Mouse (Mus musculus) ovary, postnatal 10 days (tissue): Measurements from ENCODE around the gene Sptlc2.
A peak's percentile ranks its signal among the peaks of the same experiment; 100 is the strongest.
"Not testable (repeated sequence)": the region's sequence is repeated elsewhere in the genome, so short reads cannot be mapped to it uniquely, and the experiment has no call there.

Experiments used
- DNase-seq: peaks from one replicate; pipeline ENCODE4 v3.0.0; 2022; ENCODE audit warnings: low spot score

Sptlc2 gene

DNA sequence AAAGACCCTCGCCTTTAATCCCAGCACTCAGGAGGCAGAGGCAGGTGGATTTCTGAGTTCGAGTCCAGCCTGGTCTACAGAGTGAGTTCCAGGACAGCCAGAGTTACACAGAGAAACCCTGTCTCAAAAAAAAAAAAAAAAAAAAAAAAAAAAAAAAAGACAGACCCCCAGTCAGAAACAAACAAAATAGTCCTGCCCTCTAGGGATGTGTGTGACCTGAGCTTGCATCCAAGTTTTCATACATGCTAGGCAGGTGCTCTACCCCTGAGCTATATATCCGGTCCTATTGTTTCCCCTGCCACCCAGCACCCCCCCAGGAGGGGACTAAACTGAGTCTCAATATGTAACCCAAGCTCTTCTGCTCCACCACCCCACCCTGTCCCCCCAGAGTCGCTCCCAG is 110.9 kb downstream of the Sptlc2 start:
- not testable (repeated sequence) for DNase-seq

DNA sequence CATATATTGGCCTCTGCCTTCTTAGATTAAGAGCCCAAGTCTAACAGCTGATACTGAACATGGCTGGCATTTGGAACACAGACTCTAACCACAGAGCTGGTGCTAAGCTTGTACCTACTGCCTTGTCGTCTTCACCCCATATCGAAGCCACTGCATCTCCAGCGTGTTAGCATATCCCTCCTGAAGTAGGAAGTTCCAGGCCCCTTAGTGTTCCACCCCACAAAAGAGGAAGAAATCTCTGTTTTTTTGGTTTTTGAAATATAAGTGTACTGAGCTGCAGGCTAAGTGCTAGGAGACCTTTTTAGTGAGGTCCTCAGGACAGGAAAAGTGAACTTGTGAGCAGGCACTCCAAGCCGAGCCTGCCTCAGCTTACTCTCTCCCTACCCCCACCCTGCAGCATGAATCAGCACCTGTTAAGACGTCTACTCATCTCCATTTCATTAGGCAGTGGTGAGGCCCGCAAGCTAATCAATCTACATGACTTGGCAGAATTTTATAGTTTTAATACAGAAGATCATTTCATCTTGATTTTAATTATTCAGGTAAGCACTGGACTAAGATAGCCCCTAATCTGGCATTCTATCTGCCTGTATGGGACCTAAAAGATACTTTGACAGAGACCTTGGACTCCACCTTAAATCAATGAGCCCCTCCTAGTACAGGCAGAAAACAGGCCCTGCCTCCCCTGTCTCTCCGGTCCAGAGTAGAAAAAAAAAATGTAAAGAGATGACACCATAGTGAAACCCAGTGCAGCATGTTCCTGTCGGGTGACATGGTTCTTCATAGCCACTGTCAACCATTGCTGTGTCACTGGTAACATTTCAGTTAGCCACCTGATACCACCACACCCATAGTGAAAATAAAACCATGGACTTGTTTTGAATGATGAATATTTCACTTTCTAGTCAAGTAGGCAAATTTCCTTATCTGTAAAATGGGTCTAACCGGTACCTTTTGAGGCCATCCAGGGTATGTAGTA is 113.0 kb downstream of the Sptlc2 start:
- DNase-seq, result no peak

DNA sequence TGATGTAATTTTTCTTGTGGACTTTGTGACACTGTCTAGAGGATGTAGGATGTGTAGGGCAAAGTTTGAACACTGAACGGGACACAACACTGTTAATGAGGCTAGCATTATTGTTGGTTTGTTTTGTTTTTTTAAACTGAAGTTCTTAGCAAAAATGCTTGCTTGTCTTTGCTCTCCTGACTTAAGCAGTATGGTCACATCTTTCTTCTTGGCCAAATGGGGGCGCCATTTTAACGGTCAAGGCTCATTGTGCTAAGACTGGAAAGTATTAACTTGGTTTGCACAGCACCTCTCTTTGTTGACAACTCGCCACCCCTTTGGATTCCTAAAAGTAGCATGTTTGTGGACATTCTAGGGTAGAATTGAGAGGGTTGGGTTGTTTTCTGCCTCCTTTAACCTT is 120.5 kb downstream of the Sptlc2 start:
- no peak for DNase-seq

- no peak for DNase-seq
Measured at GRCm38 (mm10) chr12:87266827-87267603, 121.1 kb downstream of the Sptlc2 start.

DNA sequence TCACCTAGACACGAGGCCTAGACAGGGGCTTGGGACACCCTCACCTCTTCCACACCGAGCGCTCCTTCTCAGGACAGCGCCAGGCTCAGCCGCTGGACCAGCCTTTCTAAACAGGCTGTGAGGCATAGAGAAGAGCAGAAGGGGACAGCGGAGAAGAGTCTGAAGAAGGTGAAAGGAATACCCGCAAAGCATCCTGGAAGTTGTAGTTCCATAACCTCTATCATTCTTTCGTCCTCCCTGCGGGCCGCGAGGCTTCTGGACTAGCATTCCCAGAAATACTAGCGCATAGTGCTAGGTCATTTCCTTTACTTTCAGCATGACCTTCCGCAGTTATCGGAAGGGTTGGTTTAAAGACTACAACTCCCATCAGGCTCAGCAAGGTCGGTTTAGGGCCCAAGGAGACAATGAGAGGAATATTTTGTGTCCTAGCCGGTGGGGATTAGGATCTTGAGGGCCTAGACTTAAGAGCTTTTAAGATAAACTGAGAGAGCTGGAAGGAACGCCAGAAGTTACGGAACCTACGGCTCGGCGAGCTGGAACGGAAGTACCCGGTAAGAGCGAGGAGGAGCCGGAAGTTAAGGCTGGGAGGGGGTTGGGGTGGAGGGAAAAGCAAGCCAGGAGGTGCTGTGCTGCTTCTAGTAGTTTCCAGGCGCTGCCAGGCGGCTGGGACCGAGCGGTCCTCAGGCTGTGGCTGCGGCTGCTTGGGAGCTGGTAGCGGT is 121.9 kb downstream of the Sptlc2 start, which contains the start of the genes Vipas39 and Ahsa1:
TSS of gene Vipas39 (minus strand) at position 149 of the 719 bp plus-strand sequence.
TSS of gene Ahsa1 (plus strand) at position 372 of the 719 bp plus-strand sequence.
- DNase-seq, result peak; percentile 72

GRCm38 (mm10) chr12:87265444-87265843 is 122.7 kb downstream of the Sptlc2 start:
- DNase-seq, result no peak

- no peak for DNase-seq
Measured at GRCm38 (mm10) chr12:87260562-87260961, 127.6 kb downstream of the Sptlc2 start.

DNA sequence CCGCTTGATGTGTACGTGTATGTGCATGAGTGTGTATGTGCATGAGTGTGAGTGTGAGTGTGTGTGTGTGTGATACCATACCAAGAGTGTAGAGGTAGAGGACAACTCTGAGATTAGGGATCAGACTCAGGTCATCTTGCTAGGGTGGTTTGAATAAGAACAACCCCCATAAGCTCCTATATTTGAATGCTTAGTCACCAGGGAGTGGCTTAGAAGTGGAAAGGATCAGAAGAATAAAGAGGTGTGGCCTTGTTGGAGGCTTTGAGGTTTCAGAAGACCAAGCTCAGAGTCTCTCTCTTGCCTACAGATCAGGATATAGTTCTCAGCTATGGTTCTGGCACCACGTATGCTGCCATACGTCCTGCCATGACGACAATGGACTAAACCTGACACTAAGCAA is 131.5 kb downstream of the Sptlc2 start:
- DNase-seq, result no peak
